Mouse (Mus musculus) embryonic fibroblast, embryonic 13.5 days (primary cell): ENCODE data around the gene C1qtnf3.

Experiments
- CTCF ChIP-seq: IDR thresholded peaks from 2 replicates; pipeline ENCODE4 v1.5.1; 2011; ENCODE audit warnings: mild to moderate bottlenecking, control low read depth, low read length, moderate library complexity, borderline replicate concordance; ENCODE audit not compliant: insufficient read depth
- POLR2A ChIP-seq: IDR thresholded peaks from 2 replicates; pipeline ENCODE4 v1.6.1; 2011; ENCODE audit warnings: low read depth, mild to moderate bottlenecking, control low read depth, low read length, moderate library complexity

- no peak for TF ChIP-seq POLR2A
- TF ChIP-seq CTCF, result no peak
Observed at GRCm38 (mm10) chr15:10970777-10971176, 18.6 kb downstream of the C1qtnf3 start.
